Mouse (Mus musculus) thymus, adult 18-20 months (tissue): ENCODE measurements around the gene Nr4a1.

Source experiments
- DNase-seq, 2 experiments: peaks; one replicate each; pipeline ENCODE4 v3.0.0; 2022; ENCODE audit warnings: mixed read lengths in 2 of 2

The Nr4a1 gene

GRCm38 (mm10) chr15:101233641-101234275, 20.3 kb upstream of the Nr4a1 start:
- no peak for DNase-seq

GRCm38 (mm10) chr15:101234611-101235341, 19.3 kb upstream of the Nr4a1 start:
- no peak for DNase-seq

- DNase-seq, result peak; percentile 86 to 91
These were observed 18.7 kb upstream of the Nr4a1 start for GRCm38 (mm10) chr15:101235342-101235698.

- DNase-seq, result peak in 1 of 2 experiments; percentile 53
These were observed 18.2 kb upstream of the Nr4a1 start for GRCm38 (mm10) chr15:101235728-101236327.

- peak in 1 of 2 experiments; percentile 63 for DNase-seq
These were observed 17.2 kb upstream of the Nr4a1 start for GRCm38 (mm10) chr15:101236878-101237277.

- DNase-seq, result peak; percentile 26 to 66
These were observed 15.1 kb upstream of the Nr4a1 start for GRCm38 (mm10) chr15:101238885-101239511.

GRCm38 (mm10) chr15:101239821-101240220, 14.2 kb upstream of the Nr4a1 start:
- DNase-seq, result no peak

- peak; percentile 66 to 78 for DNase-seq
These were observed 13.3 kb upstream of the Nr4a1 start for GRCm38 (mm10) chr15:101240799-101241204.

GRCm38 (mm10) chr15:101241236-101241635, 12.8 kb upstream of the Nr4a1 start:
- no peak for DNase-seq

- DNase-seq, result no peak
These were observed 12.2 kb upstream of the Nr4a1 start for GRCm38 (mm10) chr15:101241853-101242252.

GRCm38 (mm10) chr15:101242645-101243044, 11.4 kb upstream of the Nr4a1 start:
- DNase-seq, result no peak

GRCm38 (mm10) chr15:101244012-101244411, 10.1 kb upstream of the Nr4a1 start:
- DNase-seq, result no peak

- DNase-seq, result peak; percentile 96 to 97
These were observed 7.6 kb upstream of the Nr4a1 start for GRCm38 (mm10) chr15:101246231-101247154.

- no peak for DNase-seq
These were observed 6.9 kb upstream of the Nr4a1 start for GRCm38 (mm10) chr15:101247155-101247498.

GRCm38 (mm10) chr15:101248029-101248710, 5.9 kb upstream of the Nr4a1 start:
- no peak for DNase-seq

GRCm38 (mm10) chr15:101250220-101250800, 3.8 kb upstream of the Nr4a1 start:
- DNase-seq, result no peak

- no peak for DNase-seq
These were observed 2.1 kb upstream of the Nr4a1 start for GRCm38 (mm10) chr15:101251930-101252329.

GRCm38 (mm10) chr15:101252614-101253013, 1.5 kb upstream of the Nr4a1 start:
- no peak for DNase-seq

GRCm38 (mm10) chr15:101253563-101253885, 545 bp upstream of the Nr4a1 start:
- no peak for DNase-seq

GRCm38 (mm10) chr15:101255842-101256462, 1.9 kb downstream of the Nr4a1 start:
- no peak for DNase-seq
